In the genomic region with DNA sequence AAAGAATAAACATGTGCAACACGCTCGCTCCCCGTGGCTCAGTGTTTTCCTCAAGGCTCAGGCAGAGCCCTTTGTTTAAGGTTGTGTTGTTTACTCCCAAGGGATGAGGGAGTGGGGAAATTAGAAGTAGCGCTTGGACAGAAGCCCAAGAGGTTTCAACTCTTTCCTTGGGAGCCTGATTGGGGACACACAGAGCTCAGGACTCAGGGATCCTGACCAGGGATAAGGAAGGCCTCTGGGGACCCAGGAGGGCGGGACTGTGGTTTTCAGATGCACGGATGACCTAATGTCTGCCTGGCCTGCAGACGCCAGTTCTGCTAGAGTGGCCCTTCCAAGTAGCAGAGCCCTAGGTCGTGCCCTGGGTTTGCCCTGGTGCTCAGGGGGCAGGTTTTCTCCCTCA, we compare ENCODE assay signal across 9 mouse cellular contexts. TPM values are rescaled to one million over a fixed set of nuclear protein-coding genes. Genes with fewer than 3 reads are reported as not detected.
DNase-seq lines count a peak whose midpoint lies in the region; ATAC-seq and TF ChIP-seq lines count a peak whose summit lies in the region.
"Had no signal": no experiment of that assay in that cellular context is flagged by ENCODE, and none has a peak within 500 bp of the region (broad histone marks: within the 10 kb centered on the region; RNA-seq: fewer than 3 reads in every experiment).

No protein-coding gene starts in this region.

- no peaks in the 10 kb centered on the region for H3K27me3 ChIP-seq in heart, embryonic 16.5 days (ENCODE audit: control insufficient read depth, insufficient read depth, low read length)
- H3K27me3 ChIP-seq in lung, postnatal 0 days (replicated peaks; ENCODE audit: insufficient read depth, low read length): no peaks in the 10 kb centered on the region
- no peaks in the 10 kb centered on the region for H3K27me3 ChIP-seq in midbrain, embryonic 15.5 days (replicated peaks)
- H3K27me3 ChIP-seq: embryonic facial prominence, embryonic 15.5 days had no signal

- H3K4me2 ChIP-seq in heart, embryonic 16.5 days (ENCODE audit: low read depth, low read length): no peak overlapping the region
- no peak overlapping the region for H3K4me2 ChIP-seq in lung, postnatal 0 days (replicated peaks; ENCODE audit: low read depth, low read length)
- no peak overlapping the region for H3K4me2 ChIP-seq in midbrain, embryonic 15.5 days
- H3K4me2 ChIP-seq: embryonic facial prominence, embryonic 15.5 days had no signal

- H3K4me1 ChIP-seq in heart, embryonic 16.5 days (ENCODE audit: control insufficient read depth, insufficient read depth, low read length): no peaks in the 10 kb centered on the region; the same call in 1 of the 2 replicates
- H3K4me1 ChIP-seq in lung, postnatal 0 days (ENCODE audit: insufficient read depth, low read depth, low read length): no peaks in the 10 kb centered on the region
- no peaks in the 10 kb centered on the region for H3K4me1 ChIP-seq in midbrain, embryonic 15.5 days
- H3K4me1 ChIP-seq: embryonic facial prominence, embryonic 15.5 days had no signal

- peak; percentile 59 for TF ChIP-seq EP300 in lung, postnatal 0 days (IDR thresholded peaks at IDR 0.05)

- H3K9ac ChIP-seq in heart, embryonic 16.5 days (ENCODE audit: low read length): no peak overlapping the region
- no peak overlapping the region for H3K9ac ChIP-seq in lung, postnatal 0 days (replicated peaks; ENCODE audit: low read depth)
- no peak overlapping the region for H3K9ac ChIP-seq in midbrain, embryonic 15.5 days
- H3K9ac ChIP-seq: embryonic facial prominence, embryonic 15.5 days; liver, postnatal 0 days had no signal

- H3K36me3 ChIP-seq in heart, embryonic 16.5 days (ENCODE audit: control insufficient read depth, insufficient read depth): no peaks in the 10 kb centered on the region
- H3K36me3 ChIP-seq in lung, postnatal 0 days (ENCODE audit: insufficient read depth, low read length): no peaks in the 10 kb centered on the region
- H3K36me3 ChIP-seq in midbrain, embryonic 15.5 days (replicated peaks): no peaks in the 10 kb centered on the region
- H3K36me3 ChIP-seq: embryonic facial prominence, embryonic 15.5 days had no signal

- WGBS in heart, embryonic 16.5 days: 40% methylated on average over 8 of the region's 8 CpGs
- WGBS in lung, postnatal 0 days: 35% methylated on average over 8 of the region's 8 CpGs
- WGBS in midbrain, embryonic 15.5 days: 64% methylated on average over 8 of the region's 8 CpGs

- TF ChIP-seq CTCF in lung, postnatal 0 days (IDR thresholded peaks at IDR 0.05): no peak

- H3K4me3 ChIP-seq in heart, embryonic 16.5 days (ENCODE audit: low read length): no peak overlapping the region
- H3K4me3 ChIP-seq in lung, postnatal 0 days (ENCODE audit: low read depth, low read length): no peak overlapping the region
- no peak overlapping the region for H3K4me3 ChIP-seq in midbrain, embryonic 15.5 days
- H3K4me3 ChIP-seq: embryonic facial prominence, embryonic 15.5 days had no signal

- no peak overlapping the region for H3K27ac ChIP-seq in heart, embryonic 16.5 days (ENCODE audit: low read length)
- H3K27ac ChIP-seq in lung, postnatal 0 days (ENCODE audit: low read length): no peak overlapping the region
- no peak overlapping the region for H3K27ac ChIP-seq in midbrain, embryonic 15.5 days
- H3K27ac ChIP-seq: embryonic facial prominence, embryonic 15.5 days had no signal

- DNase-seq in MN1 (ENCODE audit: low spot score): peak; percentile 88
- DNase-seq in adrenal gland, postnatal 10 days: peak; percentile 81
- DNase-seq in lung, postnatal 0 days (ENCODE audit: low spot score): peak; percentile 69
- DNase-seq in right cerebral cortex, adult 18-20 months: no peak
- no peak for DNase-seq in layer of hippocampus, adult 11-12 months (ENCODE audit: low spot score)
- DNase-seq: liver, postnatal 0 days had no signal

- ATAC-seq in heart, embryonic 16.5 days (replicated peaks; ENCODE audit: extremely low read depth, insufficient read depth, low FRiP score): peak; percentile 58; the same call in 1 of the 2 replicates
- peak; percentile 91 for ATAC-seq in lung, postnatal 0 days
- no peak for ATAC-seq in midbrain, embryonic 15.5 days (replicated peaks)
- ATAC-seq: liver, postnatal 0 days had no signal

- H3K9me3 ChIP-seq in heart, embryonic 16.5 days (replicated peaks; ENCODE audit: control insufficient read depth, low read length): no peaks in the 10 kb centered on the region
- no peaks in the 10 kb centered on the region for H3K9me3 ChIP-seq in lung, postnatal 0 days (ENCODE audit: low read length)
- H3K9me3 ChIP-seq in midbrain, embryonic 15.5 days: no peaks in the 10 kb centered on the region
- H3K9me3 ChIP-seq: embryonic facial prominence, embryonic 15.5 days had no signal

RNA-seq across cellular contexts. Expression of gene Map4, which starts 24.0 kb away (rescaled TPM):
- 100 to 1,000 TPM in 1 of 2 experiments, 10 to 100 TPM in 1; 83.5 to 132 TPM for total RNA-seq in adrenal gland, postnatal 10 days (2021)
- 88.0 and 89.1 TPM in 2 replicates for polyA plus RNA-seq in heart, embryonic 16.5 days (2015; fragmentation: Nextera tagmentation; extraction: Ambion mirVana)
- polyA plus RNA-seq in lung, postnatal 0 days (2015; fragmentation: Nextera tagmentation; extraction: Ambion mirVana): 35.6 and 36.9 TPM in 2 replicates
- polyA plus RNA-seq in midbrain, embryonic 15.5 days (2015; fragmentation: Nextera tagmentation; extraction: Ambion mirVana): 167 and 181 TPM in 2 replicates

RNA-seq across cellular contexts. Expression of gene Cdc25a, which starts 31.9 kb away (rescaled TPM):
- total RNA-seq in adrenal gland, postnatal 10 days (2021): 10 to 100 TPM; 15.5 to 17.0 TPM
- polyA plus RNA-seq in heart, embryonic 16.5 days (2015; fragmentation: Nextera tagmentation; extraction: Ambion mirVana): 14.2 and 14.3 TPM in 2 replicates
- 7.1 and 8.7 TPM in 2 replicates for polyA plus RNA-seq in lung, postnatal 0 days (2015; fragmentation: Nextera tagmentation; extraction: Ambion mirVana)
- 12.4 and 14.7 TPM in 2 replicates for polyA plus RNA-seq in midbrain, embryonic 15.5 days (2015; fragmentation: Nextera tagmentation; extraction: Ambion mirVana)

RNA-seq across cellular contexts. Expression of gene Camp, which starts 57.9 kb away (rescaled TPM):
- 10 to 100 TPM; 10.7 to 12.7 TPM for total RNA-seq in adrenal gland, postnatal 10 days (2021)
- 1.3 and 2.1 TPM in 2 replicates for polyA plus RNA-seq in heart, embryonic 16.5 days (2015; fragmentation: Nextera tagmentation; extraction: Ambion mirVana)
- 10.3 and 13.1 TPM in 2 replicates for polyA plus RNA-seq in lung, postnatal 0 days (2015; fragmentation: Nextera tagmentation; extraction: Ambion mirVana)
- 2.6 TPM in 1 of 2 replicates, not detected in the other for polyA plus RNA-seq in midbrain, embryonic 15.5 days (2015; fragmentation: Nextera tagmentation; extraction: Ambion mirVana)

Comparison
In these comparisons a context has a peak if more than half of its experiments do, and no peak if none do; other contexts are left out.
1. DNase-seq: peak in MN1 (single experiment), adrenal gland, postnatal 10 days (single experiment) and lung, postnatal 0 days (single experiment); none in right cerebral cortex, adult 18-20 months (single experiment) and layer of hippocampus, adult 11-12 months (single experiment).